Mouse (Mus musculus) brain, embryonic 14.5 days (tissue): ENCODE measurements around the gene Xkr7. TPM values are rescaled to one million over a fixed set of nuclear protein-coding genes. Genes with fewer than 3 reads are reported as not detected.

Source experiments
- DNase-seq: peaks from one replicate; pipeline ENCODE4 v3.0.0-alpha.2; 2011; ENCODE audit warnings: low read depth
- CTCF ChIP-seq: fragments of 200-500 bp; IDR thresholded peaks from 2 replicates; pipeline ENCODE4 v1.5.1; 2012; ENCODE audit warnings: inconsistent platforms, mild to moderate bottlenecking, moderate library complexity, borderline replicate concordance; ENCODE audit not compliant: insufficient read depth, insufficient read length; ENCODE audit errors: extremely low read depth
- POLR2A ChIP-seq: fragments of 200-500 bp; IDR thresholded peaks from 2 replicates; pipeline ENCODE4 v1.6.1; 2012; ENCODE audit warnings: mild to moderate bottlenecking, inconsistent platforms, borderline replicate concordance; ENCODE audit not compliant: poor library complexity, insufficient read depth, insufficient read length, severe bottlenecking; ENCODE audit errors: extremely low read depth
- polyA plus RNA-seq: library from polyadenylated mRNA; depleted of rRNA; stranded (reverse); fragments of >200 nt; gene quantifications from 2 replicates; pipeline ENCODE4 v1.2.3, GENCODE M21; 2012

Gene Xkr7
- polyA plus RNA-seq, 1 experiment, result 18.3 TPM

- DNase-seq, result no peak
- TF ChIP-seq CTCF (no peak), POLR2A (no peak)
Observed at GRCm38 (mm10) chr2:153055270-153055920, 23.7 kb downstream of the Xkr7 start.

DNA sequence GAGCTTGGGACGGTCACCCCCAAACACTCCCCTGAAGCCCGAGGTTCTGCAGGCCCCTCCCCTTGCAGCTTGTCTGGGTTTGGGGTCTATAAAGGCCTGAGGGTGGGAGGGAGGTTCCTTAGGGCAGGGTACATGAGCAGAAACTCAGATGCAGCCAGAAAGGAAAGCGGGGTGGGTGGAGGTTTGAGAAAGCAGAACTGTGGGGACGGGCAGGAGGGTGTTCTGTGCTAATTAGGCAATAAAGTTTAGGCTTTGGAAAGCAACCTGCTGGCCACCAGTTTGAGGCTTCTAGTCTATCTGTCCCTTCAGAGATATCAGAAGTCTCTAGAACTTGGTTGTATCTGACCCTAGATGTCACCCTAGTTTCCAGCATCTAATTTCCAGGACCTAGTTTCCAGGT is 26.7 kb downstream of the Xkr7 start:
- no peak for DNase-seq
- TF ChIP-seq POLR2A, result no peak
- no peak for TF ChIP-seq CTCF

DNA sequence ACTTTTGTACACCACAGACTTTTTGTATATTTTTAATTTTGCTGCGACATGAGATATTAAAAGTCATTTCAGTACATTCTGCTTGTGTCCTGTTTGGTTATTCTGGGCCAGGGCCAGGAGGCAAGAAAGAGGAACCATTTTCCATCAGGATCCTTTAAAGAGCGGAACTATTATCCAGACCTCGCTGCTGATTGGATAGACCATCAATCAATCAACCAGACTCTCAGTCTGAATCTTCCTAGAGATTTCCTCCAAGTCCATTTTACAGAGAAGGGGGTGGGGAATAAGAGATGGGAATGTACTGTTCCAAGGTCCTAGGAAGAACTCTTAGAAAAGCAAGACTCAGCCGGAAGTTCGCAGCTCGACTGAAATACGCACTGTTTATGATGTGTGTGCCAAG is 28.6 kb downstream of the Xkr7 start:
- TF ChIP-seq POLR2A, result no peak
- TF ChIP-seq CTCF, result no peak
- DNase-seq, result peak; percentile 15

- TF ChIP-seq CTCF (no peak), POLR2A (no peak)
- DNase-seq, result peak; percentile 69
Observed at GRCm38 (mm10) chr2:153063394-153063793, 31.7 kb downstream of the Xkr7 start.

GRCm38 (mm10) chr2:153064190-153064970 is 32.7 kb downstream of the Xkr7 start:
- no peak for DNase-seq
- TF ChIP-seq CTCF (no peak), POLR2A (no peak)

DNA sequence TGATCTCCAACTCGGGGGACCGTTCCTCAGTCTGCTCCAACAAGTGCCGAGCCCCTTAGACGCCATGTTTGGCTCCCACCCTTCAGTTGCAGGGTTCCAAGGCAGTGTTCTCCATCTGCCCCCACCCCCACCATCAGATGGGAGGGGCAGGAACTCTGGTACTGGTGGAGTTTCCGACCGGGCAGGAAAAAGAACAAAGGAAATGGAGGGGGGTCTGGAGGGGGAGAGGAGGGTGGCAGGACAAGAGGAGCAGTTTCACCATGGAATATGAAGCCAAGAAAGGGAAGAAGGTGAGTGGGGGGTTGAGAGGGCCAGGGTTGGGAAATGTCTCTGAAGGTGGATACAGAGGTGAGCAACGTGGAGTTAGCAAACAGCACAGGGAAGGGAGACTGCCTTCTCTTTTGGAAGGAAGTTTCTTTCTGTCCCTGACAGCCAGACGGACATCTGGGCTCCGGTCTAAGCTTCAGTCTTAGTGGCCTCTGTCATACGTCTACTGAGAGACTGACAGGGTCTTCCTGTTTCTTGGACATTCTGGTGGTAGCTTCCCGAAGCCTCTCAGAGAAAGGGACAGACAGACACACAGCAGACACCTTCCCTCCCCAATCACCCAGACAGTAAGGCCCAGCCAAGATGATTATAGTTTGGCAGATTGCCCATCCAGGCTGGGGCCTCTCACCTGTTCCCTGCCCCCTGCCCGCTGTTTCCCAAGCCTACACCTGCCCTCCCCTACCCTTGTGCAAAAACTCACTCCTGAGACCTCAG is 34.3 kb downstream of the Xkr7 start, which contains the start of gene Ccm2l:
Gene Ccm2l, plus strand, starts transcription at position 209 of the 762 bp plus-strand sequence.
- no peak for DNase-seq
- TF ChIP-seq POLR2A, result no peak

DNA sequence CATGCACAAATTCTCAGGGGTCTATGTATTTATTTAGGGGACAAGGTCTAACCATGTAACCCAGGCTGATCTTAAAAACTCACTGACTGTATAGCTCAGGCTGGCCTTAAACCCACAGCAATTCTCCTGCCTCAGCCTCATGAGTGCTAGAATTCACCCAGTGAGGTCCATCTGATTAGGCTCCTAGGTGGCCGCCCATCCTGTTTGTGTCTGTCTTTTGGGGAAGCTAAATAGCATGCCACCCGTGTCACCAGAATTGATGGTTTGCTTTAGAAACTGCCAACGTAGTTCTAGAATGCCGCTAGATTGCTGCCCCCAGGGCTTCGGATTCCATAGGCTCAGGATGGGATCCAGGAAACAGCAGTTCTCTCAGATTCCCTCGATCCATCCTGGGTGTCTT is 35.3 kb downstream of the Xkr7 start:
- no peak for DNase-seq
- no peak for TF ChIP-seq POLR2A
- TF ChIP-seq CTCF, result no peak

- TF ChIP-seq POLR2A, result no peak
- TF ChIP-seq CTCF, result peak; percentile 57; the same call in 1 of the 2 replicates
- DNase-seq, result peak; percentile 50
Observed at GRCm38 (mm10) chr2:153070762-153071490, 39.3 kb downstream of the Xkr7 start.

- DNase-seq, result peak; percentile 78
- no peak for TF ChIP-seq CTCF
- TF ChIP-seq POLR2A, result no peak
Observed at GRCm38 (mm10) chr2:153071491-153072184, 40.0 kb downstream of the Xkr7 start.

DNA sequence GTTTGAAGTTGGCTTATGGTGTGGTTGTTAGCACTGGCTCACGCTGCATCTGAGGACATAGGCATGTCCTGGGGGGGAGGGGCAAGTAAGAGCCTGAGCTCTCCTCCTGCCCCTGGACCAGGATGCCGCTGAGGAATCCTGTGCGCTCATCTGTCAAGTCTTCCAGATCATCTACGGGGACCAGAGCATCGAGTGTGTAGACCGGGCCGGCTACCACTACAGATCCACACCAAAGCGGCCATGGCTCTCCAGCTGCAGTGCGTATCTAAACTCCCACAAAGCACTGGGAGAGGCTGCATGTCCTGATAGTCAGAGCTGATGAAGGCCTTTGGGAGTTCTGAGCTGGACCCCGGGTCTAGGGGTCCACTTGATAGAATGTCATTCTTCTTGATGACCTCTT is 43.0 kb downstream of the Xkr7 start:
- TF ChIP-seq CTCF (no peak), POLR2A (no peak)
- DNase-seq, result no peak
